Mouse (Mus musculus) right cerebral cortex, adult 2 months (tissue): ENCODE data around the gene Gnl3l.

Experiments
- DNase-seq, 2 experiments: peaks; one replicate each; pipeline ENCODE4 v3.0.0; 2021 to 2022; ENCODE audit warnings: low spot score in 2 of 2

Gene Gnl3l

DNA sequence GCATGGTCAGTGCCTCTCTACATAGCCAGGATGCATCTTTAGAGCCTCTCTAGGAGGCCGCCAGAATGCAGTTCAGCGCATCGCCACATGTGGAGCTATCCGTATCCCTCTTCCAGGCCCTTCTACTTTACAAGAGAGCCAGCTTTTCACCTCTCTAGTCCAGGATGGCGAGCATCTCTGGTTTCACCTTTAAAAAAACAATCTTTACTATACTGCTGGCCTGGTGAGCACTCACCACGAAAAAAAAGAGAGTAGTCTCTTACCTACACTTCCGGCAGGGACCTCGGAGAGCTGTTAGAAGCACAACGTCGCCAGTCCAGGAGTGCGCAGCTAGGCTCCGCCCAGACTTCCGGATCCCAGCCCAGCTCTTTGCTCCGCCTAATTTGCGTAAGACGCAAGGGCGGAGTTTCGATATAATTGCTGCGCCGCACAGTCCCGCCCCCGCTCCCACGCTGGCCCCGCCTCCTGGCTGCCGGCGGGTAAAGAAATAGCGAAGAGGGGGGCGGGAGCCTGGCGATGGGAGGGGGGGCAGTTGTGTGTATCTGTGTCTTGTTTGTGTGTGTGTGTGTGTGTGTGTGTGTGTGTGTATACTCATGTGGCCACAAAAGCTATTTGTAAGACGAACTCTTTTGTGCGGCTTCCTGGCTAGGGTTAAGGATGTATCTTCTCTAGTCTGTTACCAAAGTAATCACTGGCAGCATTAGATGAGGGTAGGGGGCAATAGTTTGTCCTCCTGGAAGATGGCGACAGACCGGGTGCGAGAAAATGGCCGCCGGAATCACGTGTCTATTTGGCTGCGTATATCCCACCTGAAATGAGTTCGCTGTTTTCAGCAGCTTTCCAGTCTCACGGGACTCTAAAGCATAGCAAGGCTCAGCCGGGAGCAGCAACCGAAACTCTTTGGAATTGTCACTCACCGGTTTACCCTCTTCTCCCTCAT, at the start of gene Gnl3l:
Gene Gnl3l, minus strand, starts transcription at position 385 of the 940 bp plus-strand sequence.
- peak; percentile 82 to 85 for DNase-seq

GRCm38 (mm10) chrX:151066071-151066666, 49.0 kb upstream of the Gnl3l start:
- no peak for DNase-seq

GRCm38 (mm10) chrX:151061615-151062299, 44.6 kb upstream of the Gnl3l start:
- DNase-seq = no peak

GRCm38 (mm10) chrX:151059346-151059745, 42.2 kb upstream of the Gnl3l start:
- DNase-seq = no peak

DNA sequence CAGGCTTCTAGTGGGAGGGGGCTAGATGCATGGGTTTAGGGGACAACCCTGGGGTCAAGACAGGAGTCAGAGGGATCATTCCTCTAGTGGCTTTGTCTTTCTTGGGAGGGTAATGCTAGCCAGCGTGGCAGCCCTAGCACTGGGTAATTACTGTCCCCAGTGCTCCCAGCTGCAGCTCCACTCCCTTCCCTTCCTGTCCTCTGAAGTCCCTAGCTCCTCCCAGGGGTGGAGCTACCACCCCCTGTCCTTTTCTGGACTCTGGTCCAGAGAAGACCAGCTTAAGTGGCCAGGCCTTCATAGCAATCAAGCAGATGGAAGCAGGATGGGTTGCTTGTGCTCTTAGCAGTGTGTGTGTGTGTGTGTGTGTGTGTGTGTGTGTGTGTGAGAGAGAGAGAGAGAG, 38.4 kb upstream of the Gnl3l start:
- DNase-seq = no peak

DNA sequence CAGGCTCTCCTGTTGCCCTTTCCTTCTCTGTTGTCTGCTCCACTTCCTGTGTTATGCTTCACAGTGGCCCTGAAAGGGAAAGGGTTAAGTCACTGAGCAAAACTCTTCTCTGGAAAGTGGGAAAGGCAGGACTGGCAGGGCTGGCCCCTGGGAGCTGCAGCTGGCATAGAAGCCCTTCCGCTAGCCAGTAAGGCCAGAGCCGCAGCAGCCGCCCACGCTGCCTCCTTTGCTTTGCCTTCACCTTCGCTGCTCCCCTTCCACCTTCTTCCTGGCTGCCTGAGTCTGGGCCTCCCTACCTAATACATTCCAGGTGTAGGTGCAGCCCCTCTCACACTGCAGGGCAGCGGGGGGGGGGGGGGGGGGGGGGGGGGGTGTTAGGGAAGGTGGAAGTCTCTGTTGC, 37.4 kb upstream of the Gnl3l start:
- no peak for DNase-seq

DNA sequence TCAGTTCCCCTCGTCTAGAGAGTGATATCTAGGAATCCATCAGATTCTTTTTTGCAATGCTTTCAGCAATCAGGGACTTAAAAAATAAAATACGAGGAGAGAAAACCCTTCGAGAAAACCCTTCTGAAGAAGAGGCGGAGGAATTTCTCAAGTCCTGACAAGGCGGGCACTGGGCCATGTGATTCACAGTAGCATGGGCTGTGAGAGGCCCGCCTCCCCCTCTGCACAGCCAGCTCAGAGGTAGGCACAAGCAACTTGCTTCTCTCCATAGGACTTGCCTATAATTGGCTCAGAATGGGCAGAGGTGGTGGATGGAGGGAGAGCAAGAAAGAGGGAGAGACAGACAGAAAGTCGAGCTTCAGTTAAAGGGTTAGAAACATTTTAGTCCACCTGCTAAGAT, 33.2 kb upstream of the Gnl3l start:
- DNase-seq = peak; percentile 60 to 64

- no peak for DNase-seq
Measured at GRCm38 (mm10) chrX:151049661-151050215, 32.6 kb upstream of the Gnl3l start.

GRCm38 (mm10) chrX:151047431-151048058, 30.4 kb upstream of the Gnl3l start:
- peak in 1 of 2 experiments; percentile 13 for DNase-seq

DNA sequence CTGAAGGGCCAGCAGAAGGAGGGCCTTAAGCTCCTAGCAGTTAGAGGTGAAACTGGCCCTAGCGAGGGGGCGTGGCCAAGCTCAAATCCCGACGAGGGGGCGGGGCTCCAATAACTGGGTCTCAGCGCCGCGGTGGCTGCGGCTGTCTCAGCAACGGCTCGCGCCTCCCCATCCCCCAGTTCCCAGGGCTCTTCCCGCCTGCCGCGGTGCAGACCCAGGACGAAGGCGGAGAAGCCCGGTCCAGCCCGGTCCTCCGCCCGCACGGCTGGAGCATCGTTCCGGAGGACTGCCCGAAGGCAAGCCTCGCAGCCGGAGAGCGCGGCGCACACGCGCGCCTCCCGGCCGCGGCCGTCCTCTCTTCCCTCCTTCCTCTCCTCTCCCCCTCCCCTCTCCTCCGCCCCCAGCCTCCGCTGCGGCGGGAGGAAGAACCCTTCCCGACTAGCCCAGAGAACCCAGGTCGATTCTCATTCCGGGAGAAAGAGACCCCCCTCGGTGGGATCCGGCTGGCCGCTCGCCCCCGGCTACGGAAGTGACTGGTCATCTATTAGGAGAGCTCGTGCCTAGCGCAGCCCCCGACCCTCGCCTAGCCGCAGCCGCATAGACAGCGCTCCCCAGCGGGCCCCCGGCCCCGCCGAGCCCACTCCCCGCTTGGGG, 29.8 kb upstream of the Gnl3l start:
- DNase-seq = peak; percentile 73 to 83

GRCm38 (mm10) chrX:151046321-151046720, 29.2 kb upstream of the Gnl3l start:
- no peak for DNase-seq

DNA sequence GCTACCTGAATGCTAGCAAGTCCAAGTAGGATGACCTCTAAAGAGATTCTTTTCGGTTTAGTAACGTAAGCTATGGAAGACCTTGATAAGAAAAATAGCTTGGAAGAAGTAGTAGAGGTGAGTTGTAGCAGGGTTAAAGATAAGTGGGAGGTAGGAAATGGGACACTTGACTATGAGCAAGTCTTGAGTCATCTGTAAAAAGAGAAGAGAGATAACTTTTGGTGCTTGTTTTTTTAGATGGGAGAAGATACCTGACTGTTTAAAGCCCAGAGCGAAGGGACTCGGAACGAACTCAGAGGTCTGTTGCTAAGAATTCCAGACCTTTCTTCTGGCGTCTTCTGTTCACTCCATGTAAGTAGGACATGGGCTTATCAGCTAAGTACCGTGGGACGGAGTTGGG, 28.7 kb upstream of the Gnl3l start, which contains the start of gene Fgd1:
Gene Fgd1, plus strand, starts transcription at position 301 of the 400 bp plus-strand sequence.
- DNase-seq = no peak

DNA sequence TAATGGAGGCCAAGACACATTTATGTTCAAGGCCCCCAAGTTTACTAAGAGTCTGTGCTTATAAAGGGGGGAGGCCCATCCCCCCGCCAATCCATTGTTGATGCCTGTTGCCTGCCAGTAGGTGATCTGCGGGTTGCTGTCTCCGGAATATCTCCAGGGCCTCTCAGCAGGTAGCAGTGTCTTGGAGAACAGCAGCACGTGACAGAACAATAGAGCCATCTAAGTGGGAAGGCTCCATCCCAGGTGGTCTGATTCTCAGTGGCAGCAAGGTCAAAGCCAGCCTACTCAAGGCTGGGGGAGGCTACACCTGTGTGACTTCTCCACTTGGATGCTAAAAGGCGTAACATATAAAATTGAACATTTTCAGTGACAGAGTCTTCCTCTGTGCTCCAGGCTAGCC, 24.1 kb upstream of the Gnl3l start:
- no peak for DNase-seq

DNA sequence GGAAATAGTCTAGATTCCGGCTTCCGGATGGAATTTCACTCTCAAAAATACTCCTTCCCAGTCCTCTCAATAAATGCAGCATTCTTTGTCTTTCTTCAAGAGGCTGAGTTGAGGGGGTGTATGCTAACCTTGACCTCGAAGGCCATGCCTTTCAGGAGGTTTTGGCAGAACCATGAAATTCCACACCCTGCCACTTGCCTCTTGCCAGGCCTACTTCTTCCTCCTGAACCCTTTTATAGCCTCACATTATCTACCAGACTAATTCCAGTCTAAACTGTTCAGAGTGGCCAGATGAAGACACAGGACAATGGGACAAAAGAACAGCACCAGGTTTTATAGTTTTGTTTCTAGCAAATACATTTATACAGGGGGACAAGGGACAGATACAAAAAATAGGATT, 14.3 kb upstream of the Gnl3l start:
- DNase-seq = no peak

DNA sequence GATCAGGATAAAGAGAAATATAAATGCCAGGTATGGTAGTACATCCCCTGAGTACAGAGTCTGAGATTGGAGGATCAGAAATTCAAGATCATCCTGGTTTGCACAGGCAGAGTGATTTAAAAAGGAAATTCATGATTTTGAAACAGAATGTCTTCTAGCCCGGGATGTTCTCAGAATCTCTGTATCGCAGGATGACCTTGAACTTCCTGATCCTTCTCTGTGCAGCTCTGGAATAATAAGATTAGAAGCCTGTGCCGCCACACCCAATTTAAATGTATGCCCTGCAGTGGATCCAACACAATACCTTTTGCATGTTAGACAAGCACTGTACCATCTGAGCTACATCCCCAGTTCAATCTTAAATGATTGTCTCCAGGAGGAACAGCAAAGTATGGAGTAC, 1.7 kb upstream of the Gnl3l start:
- no peak for DNase-seq

- no peak for DNase-seq
Measured at GRCm38 (mm10) chrX:151017897-151018296, 775 bp upstream of the Gnl3l start.

DNA sequence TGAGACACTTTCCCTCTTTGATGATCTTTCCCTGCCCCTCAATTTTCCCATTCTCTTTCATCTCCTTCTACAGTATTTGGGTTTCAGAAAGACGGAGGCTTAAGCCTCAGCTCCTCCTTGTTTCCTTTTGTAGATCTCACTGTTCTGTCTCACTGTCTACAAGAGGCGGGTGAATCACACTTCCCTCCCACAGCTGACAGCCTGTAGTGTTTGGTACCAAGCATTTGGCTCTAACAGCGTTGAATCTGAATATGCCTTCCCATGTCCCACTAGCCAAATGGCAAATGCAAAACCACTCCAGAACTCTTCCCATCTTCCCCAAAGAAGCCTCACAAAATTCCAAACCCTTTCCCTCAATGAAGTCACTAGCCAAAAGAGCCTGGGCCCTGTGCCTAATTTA, 20.3 kb downstream of the Gnl3l start:
- DNase-seq = peak; percentile 43 to 44

DNA sequence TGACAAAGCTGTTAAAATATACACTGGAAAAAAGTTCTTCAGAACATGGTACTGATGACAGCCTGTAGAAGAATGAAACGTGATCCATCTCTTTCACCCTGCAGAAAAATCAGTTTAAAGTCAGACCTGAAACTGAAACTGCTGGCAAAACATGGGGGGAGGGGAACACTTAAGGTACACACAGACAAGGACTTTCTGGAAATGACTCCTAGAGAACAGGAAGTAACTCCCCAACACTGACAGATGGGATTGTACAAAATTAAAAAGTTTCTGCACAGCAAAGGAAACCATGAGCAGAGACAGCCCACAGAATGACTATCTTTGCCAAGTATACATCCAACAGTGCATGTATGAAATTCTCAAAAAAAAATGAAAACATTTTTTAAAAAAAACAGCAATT, 35.5 kb downstream of the Gnl3l start:
- DNase-seq = no peak

GRCm38 (mm10) chrX:150975424-150975823, 41.7 kb downstream of the Gnl3l start:
- DNase-seq = no peak

- DNase-seq = no peak
Measured at GRCm38 (mm10) chrX:150963027-150963426, 54.1 kb downstream of the Gnl3l start.

- no peak for DNase-seq
Measured at GRCm38 (mm10) chrX:150960702-150961101, 56.4 kb downstream of the Gnl3l start.
